Mouse (Mus musculus) embryonic facial prominence, embryonic 11.5 days (tissue): ENCODE data around the gene Rsf1. TPM values are rescaled to one million over a fixed set of nuclear protein-coding genes. Genes with fewer than 3 reads are reported as not detected.

ENCODE experiments used
- ATAC-seq: fragments of 200-750 bp; cut with Nextera tagmentation; replicated peaks from 2 replicates; pipeline ENCODE4 v1.8.0; 2017; ENCODE audit warnings: low read depth; ENCODE audit not compliant: insufficient number of reproducible peaks, low FRiP score, low TSS enrichment
- DNase-seq: peaks from one replicate; pipeline ENCODE4 v3.0.0-alpha.2; 2015; ENCODE audit warnings: low spot score
- H3K27ac ChIP-seq: fragments of 300-500 bp; sonication (generic); replicated peaks from 2 replicates; pipeline ENCODE4 v1.5.1; 2014; ENCODE audit warnings: mild to moderate bottlenecking, low read depth, low read length, control low read depth
- H3K27me3 ChIP-seq: fragments of 300-500 bp; sonication (generic); 2 replicates; pipeline ENCODE4 v1.6.1; 2014; ENCODE audit warnings: mild to moderate bottlenecking, low read length, moderate library complexity, mixed read lengths; ENCODE audit not compliant: control insufficient read depth, insufficient read depth
- H3K36me3 ChIP-seq: fragments of 300-500 bp; sonication (generic); replicated peaks from 2 replicates; pipeline ENCODE4 v1.6.1; 2014; ENCODE audit warnings: low read depth, mild to moderate bottlenecking, low read length, moderate library complexity, mixed read lengths; ENCODE audit not compliant: control insufficient read depth, insufficient read depth
- H3K4me1 ChIP-seq: fragments of 300-500 bp; sonication (generic); 2 replicates; pipeline ENCODE4 v1.6.1; 2014; ENCODE audit warnings: low read length, mixed read lengths; ENCODE audit not compliant: control insufficient read depth, insufficient read depth
- H3K4me2 ChIP-seq: fragments of 300-500 bp; sonication (generic); 2 replicates; pipeline ENCODE4 v1.6.1; 2014; ENCODE audit warnings: low read depth, mild to moderate bottlenecking, control low read depth, low read length, moderate library complexity
- H3K4me3 ChIP-seq: fragments of 300-500 bp; sonication (generic); 2 replicates; pipeline ENCODE4 v1.5.1; 2014; ENCODE audit warnings: low read depth, low read length, control low read depth
- H3K9ac ChIP-seq: fragments of 300-500 bp; sonication (generic); replicated peaks from 2 replicates; pipeline ENCODE4 v1.6.1; 2014; ENCODE audit warnings: mild to moderate bottlenecking, control low read depth, low read length
- H3K9me3 ChIP-seq: fragments of 300-500 bp; sonication (generic); replicated peaks from 2 replicates; pipeline ENCODE4 v1.6.1; 2016; ENCODE audit warnings: mild to moderate bottlenecking, low read length, inconsistent platforms, mixed read lengths; ENCODE audit not compliant: control insufficient read depth
- WGBS: fragments of 180-500 bp; shearing (Covaris S2); extraction: QIAGEN DNeasy Blood & Tissue Kit; methylation state at CpG from one replicate; pipeline ENCODE4 v1.1.7; 2014; 5-methylcytosine and 5-hydroxymethylcytosine counted together
- polyA plus RNA-seq: library from polyadenylated mRNA; unstranded; fragments of >200 nt; fragmentation: Nextera tagmentation; extraction: Ambion mirVana; gene quantifications from 2 replicates; pipeline ENCODE4 v1.2.1, GENCODE M21; 2014

The Rsf1 gene
- polyA plus RNA-seq, 1 experiment from 2014 or later: 26.0 TPM

GRCm38 (mm10) chr7:97593535-97593934 is 13.8 kb downstream of the Rsf1 start:
- H3K9me3 ChIP-seq: no peaks in the 10 kb centered on the region
- ATAC-seq: no peak
- no peak overlapping the region for H3K9ac ChIP-seq
- H3K36me3 ChIP-seq: no peaks in the 10 kb centered on the region; the same call in 1 of the 2 replicates
- DNase-seq: no peak
- no peaks in the 10 kb centered on the region for H3K4me1 ChIP-seq
- H3K27me3 ChIP-seq: no peaks in the 10 kb centered on the region
- no peak overlapping the region for H3K27ac ChIP-seq
- 85% methylated on average over 2 of the region's 2 CpGs for WGBS
- no peak overlapping the region for H3K4me3 ChIP-seq
- no peak overlapping the region for H3K4me2 ChIP-seq

DNA sequence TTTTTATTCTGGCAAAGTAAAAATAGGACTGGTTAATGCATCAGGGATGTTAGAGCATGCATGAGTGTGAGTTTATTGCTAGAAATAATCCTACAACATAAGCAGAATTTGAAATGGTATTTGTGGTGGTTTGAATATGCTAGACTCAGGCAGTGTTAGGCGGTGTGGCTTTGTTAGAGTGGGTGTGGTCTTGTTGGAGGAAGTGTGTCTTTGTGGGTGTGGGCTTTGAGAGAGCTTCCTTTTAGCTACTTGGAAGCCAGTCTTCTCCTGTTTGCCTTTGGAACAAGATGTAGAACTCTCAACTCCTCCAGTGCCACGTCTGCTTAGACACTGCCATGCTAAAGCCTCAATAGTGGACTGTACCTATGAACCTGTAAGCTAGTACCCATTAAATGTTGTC is 18.9 kb downstream of the Rsf1 start:
- no peaks in the 10 kb centered on the region for H3K36me3 ChIP-seq
- H3K4me2 ChIP-seq: no peak overlapping the region
- no peak overlapping the region for H3K9ac ChIP-seq
- no peak overlapping the region for H3K4me3 ChIP-seq
- DNase-seq: no peak
- no peak overlapping the region for H3K27ac ChIP-seq
- WGBS: 96% methylated on average over 2 of the region's 2 CpGs
- no peaks in the 10 kb centered on the region for H3K9me3 ChIP-seq
- no peaks in the 10 kb centered on the region for H3K4me1 ChIP-seq
- no peak for ATAC-seq
- H3K27me3 ChIP-seq: no peaks in the 10 kb centered on the region

- DNase-seq (no peak), ATAC-seq (no peak)
- Histone ChIP-seq H3K36me3 (peaks cover 3% of the 10 kb centered on the region; the same call in 1 of the 2 replicates), H3K9ac (no peak overlapping the region), H3K9me3 (no peaks in the 10 kb centered on the region), H3K4me1 (no peaks in the 10 kb centered on the region), H3K27ac (no peak overlapping the region), H3K4me3 (no peak overlapping the region), H3K4me2 (no peak overlapping the region), H3K27me3 (no peaks in the 10 kb centered on the region)
- 98% methylated on average over 5 of the region's 5 CpGs for WGBS
Observed at GRCm38 (mm10) chr7:97621346-97621745, 41.7 kb downstream of the Rsf1 start.

GRCm38 (mm10) chr7:97622676-97623075 is 43.0 kb downstream of the Rsf1 start:
- WGBS: 94% methylated on average over 1 of the region's 1 CpGs
- no peak overlapping the region for H3K4me3 ChIP-seq
- DNase-seq: no peak
- H3K9me3 ChIP-seq: no peaks in the 10 kb centered on the region
- H3K4me1 ChIP-seq: no peaks in the 10 kb centered on the region
- no peak overlapping the region for H3K27ac ChIP-seq
- H3K4me2 ChIP-seq: no peak overlapping the region
- ATAC-seq: no peak
- peaks cover 2% of the 10 kb centered on the region; the same call in 1 of the 2 replicates for H3K36me3 ChIP-seq
- H3K9ac ChIP-seq: no peak overlapping the region
- no peaks in the 10 kb centered on the region for H3K27me3 ChIP-seq

- H3K9ac ChIP-seq: no peak overlapping the region
- no peaks in the 10 kb centered on the region for H3K36me3 ChIP-seq
- H3K4me1 ChIP-seq: no peaks in the 10 kb centered on the region
- H3K4me2 ChIP-seq: no peak overlapping the region
- DNase-seq (no peak), ATAC-seq (no peak)
- no peaks in the 10 kb centered on the region for H3K27me3 ChIP-seq
- H3K4me3 ChIP-seq: no peak overlapping the region
- no peak overlapping the region for H3K27ac ChIP-seq
- no peaks in the 10 kb centered on the region for H3K9me3 ChIP-seq
Observed at GRCm38 (mm10) chr7:97623402-97623801, 43.7 kb downstream of the Rsf1 start.

GRCm38 (mm10) chr7:97629351-97629750 is 49.7 kb downstream of the Rsf1 start:
- DNase-seq (no peak), ATAC-seq (no peak)
- no peaks in the 10 kb centered on the region for H3K4me1 ChIP-seq
- H3K36me3 ChIP-seq: no peaks in the 10 kb centered on the region
- no peak overlapping the region for H3K27ac ChIP-seq
- no peak overlapping the region for H3K4me2 ChIP-seq
- no peaks in the 10 kb centered on the region for H3K27me3 ChIP-seq
- 63% methylated on average over 2 of the region's 2 CpGs for WGBS
- no peaks in the 10 kb centered on the region for H3K9me3 ChIP-seq
- no peak overlapping the region for H3K4me3 ChIP-seq
- H3K9ac ChIP-seq: no peak overlapping the region

DNA sequence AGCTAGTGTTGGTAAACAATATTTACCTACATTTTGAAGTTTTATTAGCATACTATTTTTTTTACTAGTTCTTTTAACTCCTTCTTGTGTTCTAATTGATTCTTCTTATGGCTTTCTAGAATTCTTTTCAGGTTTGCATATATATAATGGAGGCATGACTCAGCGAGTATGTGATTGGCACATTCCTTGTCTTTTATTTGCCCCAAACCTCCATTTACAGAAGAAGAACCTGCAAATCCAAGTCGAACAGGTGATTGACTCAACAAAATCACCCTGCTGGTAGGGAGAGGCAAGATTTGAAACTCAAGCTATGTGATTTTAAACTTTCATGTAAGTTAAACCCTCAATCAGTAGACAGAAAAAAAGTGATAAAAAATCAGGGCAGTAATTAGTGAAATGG is 51.6 kb downstream of the Rsf1 start:
- Histone ChIP-seq H3K9ac (no peak overlapping the region), H3K27me3 (no peaks in the 10 kb centered on the region), H3K4me3 (no peak overlapping the region), H3K4me2 (no peak overlapping the region), H3K4me1 (no peaks in the 10 kb centered on the region), H3K36me3 (no peaks in the 10 kb centered on the region), H3K9me3 (no peaks in the 10 kb centered on the region), H3K27ac (no peak overlapping the region)
- no peak for ATAC-seq
- no peak for DNase-seq
- 88% methylated on average over 2 of the region's 2 CpGs for WGBS

DNA sequence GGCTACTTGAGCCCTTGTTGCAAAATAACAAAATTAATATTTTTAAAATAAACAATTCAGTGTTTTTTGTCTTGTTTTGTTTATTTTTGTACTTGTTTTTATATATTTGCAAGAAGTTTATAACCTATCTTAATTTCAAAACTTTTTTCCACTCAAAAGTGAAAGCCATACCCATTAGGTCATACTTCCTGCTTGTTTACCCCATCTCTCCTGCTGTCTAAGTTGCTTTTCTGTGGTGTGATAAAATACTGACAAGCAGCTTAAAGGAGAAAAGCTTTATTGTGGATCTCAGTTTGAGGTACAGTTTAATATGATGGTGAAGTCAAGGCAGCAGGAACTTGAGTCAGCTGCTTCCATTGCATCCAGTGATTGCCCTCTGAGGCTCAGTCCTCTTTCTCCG is 53.2 kb downstream of the Rsf1 start:
- no peaks in the 10 kb centered on the region for H3K27me3 ChIP-seq
- WGBS: 90% methylated on average over 1 of the region's 1 CpGs
- no peak for ATAC-seq

More for the DNA sequence above, 53.2 kb downstream of the Rsf1 start:
- no peak overlapping the region for H3K4me3 ChIP-seq
- H3K4me1 ChIP-seq: no peaks in the 10 kb centered on the region
- no peak overlapping the region for H3K27ac ChIP-seq
- H3K9me3 ChIP-seq: no peaks in the 10 kb centered on the region
- H3K9ac ChIP-seq: no peak overlapping the region
- DNase-seq: no peak
- no peak overlapping the region for H3K4me2 ChIP-seq
- H3K36me3 ChIP-seq: no peaks in the 10 kb centered on the region
